Mouse (Mus musculus) erythroblast, adult 5-6 weeks (primary cell): ENCODE measurements around the gene Tmc3. TPM values are rescaled to one million over a fixed set of nuclear protein-coding genes. Genes with fewer than 3 reads are reported as not detected.

Experiments used
- ATAC-seq: replicated peaks from 2 replicates; pipeline ENCODE4 v1.8.0; 2016; ENCODE audit warnings: moderate number of reproducible peaks, mild to moderate bottlenecking, moderate TSS enrichment, inconsistent platforms; ENCODE audit not compliant: poor library complexity, low FRiP score, severe bottlenecking
- total RNA-seq, 2 experiments: library from RNA; stranded (forward) in 1 of 2; stranded (reverse) in 1 of 2; fragments of 150-400 nt in 1 of 2; fragments of 200-764, 138-1000 nt in 1 of 2; gene quantifications; 2 replicates each; pipeline versions ENCODE4 v1.2.3 to v1.2.4; 2015 to 2017; ENCODE audit warnings: low replicate concordance in 2 of 2

The Tmc3 gene
- total RNA-seq, 2 experiments from 2014 or later, result 2.9 to 12.2 TPM

GRCm38 (mm10) chr7:83632682-83633120 lies 48.0 kb downstream of the Tmc3 start:
- ATAC-seq, result no peak

- no peak for ATAC-seq
These were observed 49.1 kb downstream of the Tmc3 start for GRCm38 (mm10) chr7:83633856-83634255.

GRCm38 (mm10) chr7:83635726-83636125 lies 51.0 kb downstream of the Tmc3 start:
- ATAC-seq, result no peak

- no peak for ATAC-seq
These were observed 51.7 kb downstream of the Tmc3 start for GRCm38 (mm10) chr7:83636425-83636824.

GRCm38 (mm10) chr7:83637781-83638583 lies 53.3 kb downstream of the Tmc3 start:
- ATAC-seq, result no peak

- no peak for ATAC-seq
These were observed 54.4 kb downstream of the Tmc3 start for GRCm38 (mm10) chr7:83639084-83639483.

- no peak for ATAC-seq
These were observed 55.9 kb downstream of the Tmc3 start for GRCm38 (mm10) chr7:83640581-83640980.

- no peak for ATAC-seq
These were observed 56.4 kb downstream of the Tmc3 start for GRCm38 (mm10) chr7:83641163-83641562.

DNA sequence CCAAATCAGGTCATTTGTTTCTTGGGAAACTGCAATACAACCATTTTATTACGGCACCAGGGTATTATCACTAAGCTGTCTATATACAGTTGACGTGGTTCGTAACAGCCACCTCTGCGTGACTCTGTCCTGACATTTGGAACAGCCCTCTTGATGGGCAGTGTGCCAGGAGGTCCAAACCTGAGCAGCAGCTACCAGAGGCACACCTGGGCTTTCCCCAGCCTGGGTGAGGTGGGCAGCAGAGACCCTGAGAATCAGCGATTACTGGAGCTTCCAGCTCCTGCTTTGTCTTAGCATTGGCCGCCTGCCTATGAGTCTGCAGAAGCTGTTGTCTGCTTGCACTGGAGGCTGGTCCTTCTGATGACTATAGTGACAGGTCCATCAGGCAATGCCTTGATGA lies 58.9 kb downstream of the Tmc3 start:
- no peak for ATAC-seq

DNA sequence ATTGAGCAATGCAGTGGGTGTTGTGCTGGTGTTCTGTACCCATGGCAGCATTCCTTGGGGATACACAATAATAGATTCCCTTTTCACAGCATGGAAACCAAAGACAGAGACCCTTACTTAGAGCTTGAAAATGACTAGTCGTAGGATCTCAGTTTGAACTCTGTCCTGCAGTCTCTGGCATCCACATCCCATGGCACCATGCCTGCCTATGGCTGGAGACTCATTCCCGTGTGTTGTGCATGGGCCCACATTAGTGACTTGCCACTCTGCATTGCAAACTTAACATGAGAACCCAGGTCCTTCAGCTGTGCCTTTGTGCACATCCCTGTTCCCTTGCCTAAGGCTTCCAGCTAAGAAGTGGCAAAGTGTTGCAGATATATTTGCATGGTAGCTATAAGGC lies 60.0 kb downstream of the Tmc3 start:
- ATAC-seq, result no peak

DNA sequence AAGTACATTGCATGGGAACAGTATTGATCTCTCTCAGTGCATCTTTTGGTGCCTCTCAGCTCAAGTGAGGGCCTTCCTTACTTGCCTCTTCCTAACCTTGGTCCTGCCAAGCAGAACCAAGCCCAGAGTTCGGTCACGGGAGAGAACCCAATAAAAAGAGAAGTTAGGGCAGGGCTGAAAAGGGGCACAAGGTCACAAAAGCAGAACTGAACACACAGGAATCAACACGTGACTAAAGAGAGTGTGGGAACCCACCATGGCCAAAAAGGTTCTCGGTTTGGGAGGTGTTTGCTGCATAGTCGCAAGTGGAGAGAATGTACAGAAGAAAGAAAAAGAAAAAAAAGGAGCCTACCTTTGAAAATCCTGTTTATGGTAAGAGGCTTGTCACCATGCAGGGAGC lies 60.7 kb downstream of the Tmc3 start:
- ATAC-seq, result no peak

GRCm38 (mm10) chr7:83648807-83649206 lies 64.1 kb downstream of the Tmc3 start:
- ATAC-seq, result no peak

DNA sequence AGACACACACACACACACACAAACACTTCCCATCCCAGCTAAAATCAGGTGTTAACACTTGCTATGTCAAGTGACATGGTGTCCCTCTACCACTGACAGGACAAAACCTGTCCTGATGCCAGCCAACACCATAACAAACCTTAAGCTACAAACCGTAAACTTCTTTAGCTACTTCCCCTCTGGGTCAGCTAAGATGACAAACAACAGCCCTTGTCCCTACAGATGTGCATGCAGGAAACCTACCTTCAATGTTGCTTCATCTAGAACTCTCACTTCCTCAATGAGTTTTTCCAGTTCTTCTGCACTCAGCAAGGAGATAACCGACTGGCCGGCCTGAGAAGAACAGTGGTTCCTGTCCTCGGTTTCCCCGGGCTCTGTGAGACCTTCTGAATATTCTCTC lies 65.9 kb downstream of the Tmc3 start:
- no peak for ATAC-seq

DNA sequence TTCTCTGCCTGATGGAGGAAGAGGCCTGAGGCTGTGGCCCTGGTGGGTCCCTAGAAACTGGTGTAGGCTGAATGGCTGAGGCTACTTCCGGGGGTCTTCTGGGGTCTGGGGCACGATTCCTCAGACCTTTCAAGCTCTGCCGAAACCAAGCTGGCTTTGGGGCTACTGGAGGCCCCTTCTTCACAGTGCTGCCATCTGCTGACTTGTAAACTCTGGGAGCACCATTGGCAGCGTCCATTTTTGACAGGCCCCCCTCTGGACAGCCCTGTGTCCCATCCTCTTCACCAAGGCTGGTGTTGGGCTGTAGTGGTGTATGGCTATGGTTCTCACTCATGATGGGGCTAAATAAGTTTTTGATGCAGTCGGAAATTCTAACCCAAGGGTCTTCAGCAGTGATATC lies 67.8 kb downstream of the Tmc3 start:
- ATAC-seq, result no peak

DNA sequence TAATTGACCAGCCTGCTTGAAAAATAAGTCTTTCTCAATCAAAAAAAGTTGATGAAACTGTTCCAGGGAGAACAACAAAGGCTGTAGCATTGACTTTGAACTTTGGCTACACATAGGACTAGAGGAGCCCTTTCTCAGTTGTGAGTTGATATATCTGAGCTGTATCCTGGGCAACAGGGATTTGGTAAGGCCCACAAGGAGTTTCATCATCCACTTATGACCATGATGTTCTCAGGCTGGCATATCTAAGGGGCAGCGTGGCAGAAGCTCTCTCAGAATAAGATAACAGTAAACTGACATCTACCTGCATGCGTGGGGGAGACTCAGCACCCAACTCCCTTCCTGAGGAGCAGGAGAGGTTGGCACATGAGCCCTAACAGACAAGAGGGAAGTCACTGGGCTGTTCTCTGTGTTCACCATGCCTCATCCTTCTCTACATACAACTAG lies 68.9 kb downstream of the Tmc3 start:
- ATAC-seq, result no peak

DNA sequence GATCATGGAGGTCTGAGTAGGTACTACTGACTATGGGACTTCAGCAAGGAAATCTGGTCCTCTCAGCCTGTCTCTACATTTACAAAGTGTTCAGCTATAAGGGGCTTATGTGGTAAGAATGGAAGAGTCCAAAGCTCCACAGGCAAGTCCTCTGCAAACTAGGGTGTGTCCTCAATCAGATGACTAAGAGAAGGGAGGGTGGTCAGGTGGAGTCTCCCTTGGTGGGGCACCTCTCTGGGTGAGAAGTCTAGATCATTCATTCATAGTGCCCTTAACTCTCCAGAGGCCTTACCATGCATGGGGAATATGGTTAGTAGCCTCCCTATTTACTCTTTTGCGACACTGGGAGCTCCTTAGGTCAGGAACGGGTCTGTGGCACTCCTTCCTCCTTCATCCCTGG lies 69.5 kb downstream of the Tmc3 start:
- no peak for ATAC-seq

DNA sequence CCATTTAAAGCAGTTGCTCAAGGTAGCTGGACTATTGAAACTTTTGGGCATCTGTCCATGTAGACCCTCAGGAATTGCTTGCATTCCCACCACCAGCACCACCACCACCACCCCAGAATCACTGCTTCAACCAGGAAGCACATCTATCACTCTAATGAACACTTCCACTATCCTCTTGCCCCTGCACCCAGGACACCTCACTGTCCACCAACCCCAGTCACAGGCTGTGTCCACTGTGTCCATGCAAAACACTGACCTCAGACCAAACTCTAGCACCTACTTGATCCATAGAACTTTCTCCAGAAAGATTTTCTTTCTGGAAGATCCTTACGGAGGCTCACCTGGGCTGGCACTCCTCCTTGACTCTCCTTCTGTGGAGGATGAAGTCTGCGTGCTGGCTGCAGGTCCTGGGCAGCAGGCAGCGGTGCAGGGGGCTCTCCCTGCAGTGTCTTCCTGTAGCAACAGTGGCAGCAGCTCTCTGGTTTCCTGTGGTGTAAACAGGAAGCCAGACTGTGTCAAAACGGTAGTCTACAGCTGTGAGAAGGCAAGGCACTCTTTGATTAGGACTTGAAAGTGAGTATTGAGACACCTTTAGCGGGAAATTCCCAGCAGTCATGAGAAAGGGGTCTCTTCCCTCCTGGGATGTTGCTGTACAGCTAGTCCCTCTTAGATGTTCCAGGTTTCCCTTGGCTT lies 70.4 kb downstream of the Tmc3 start:
- no peak for ATAC-seq

DNA sequence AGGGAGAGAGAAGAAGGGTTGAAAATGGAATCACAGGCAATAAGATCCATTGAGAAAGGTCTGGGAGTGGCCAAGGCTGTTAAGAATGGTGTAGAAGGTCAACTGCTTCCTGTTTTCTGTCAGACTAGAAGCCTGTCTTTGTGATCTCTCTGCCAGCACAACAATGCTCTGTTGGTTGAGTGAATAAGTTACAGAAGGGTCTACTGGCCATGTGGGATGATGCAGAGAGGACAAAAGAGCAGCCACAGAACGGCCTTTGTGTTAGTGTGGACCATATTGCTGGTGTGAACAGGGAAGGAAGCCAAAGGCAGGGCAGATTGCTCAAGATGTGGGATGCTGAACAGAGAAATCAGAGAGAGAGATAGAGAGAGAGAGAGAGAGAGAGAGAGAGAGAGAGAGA lies 74.0 kb downstream of the Tmc3 start:
- ATAC-seq, result no peak

GRCm38 (mm10) chr7:83659159-83660065 lies 74.7 kb downstream of the Tmc3 start:
- no peak for ATAC-seq

DNA sequence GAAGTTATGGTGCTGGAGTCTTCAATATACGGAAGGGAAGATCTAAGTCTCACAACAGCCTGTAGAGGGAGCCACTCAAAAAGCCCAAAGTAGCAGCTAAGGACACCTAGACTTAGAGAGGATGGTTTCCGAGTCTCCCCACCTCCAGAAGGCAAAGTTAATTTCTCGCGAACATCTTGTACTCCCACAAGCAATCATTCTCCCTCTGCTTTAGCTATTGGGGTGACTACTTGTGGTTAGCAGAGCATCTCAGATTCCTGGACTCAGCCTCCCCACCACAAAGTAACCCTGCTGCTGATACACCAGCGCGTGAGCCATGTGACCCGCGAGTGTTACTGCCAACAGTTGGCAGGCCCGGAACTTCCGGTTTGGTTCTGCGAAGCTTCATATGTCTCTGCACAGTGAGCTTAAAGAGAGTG lies 75.6 kb downstream of the Tmc3 start:
- no peak for ATAC-seq
